Mouse (Mus musculus): ENCODE measurements around the gene M6pr. TPM values are rescaled to one million over a fixed set of nuclear protein-coding genes. Genes with fewer than 3 reads are reported as not detected.

The M6pr gene
- polyA plus RNA-seq, 1 experiment from 2014 or later = 77.6 TPM

DNA sequence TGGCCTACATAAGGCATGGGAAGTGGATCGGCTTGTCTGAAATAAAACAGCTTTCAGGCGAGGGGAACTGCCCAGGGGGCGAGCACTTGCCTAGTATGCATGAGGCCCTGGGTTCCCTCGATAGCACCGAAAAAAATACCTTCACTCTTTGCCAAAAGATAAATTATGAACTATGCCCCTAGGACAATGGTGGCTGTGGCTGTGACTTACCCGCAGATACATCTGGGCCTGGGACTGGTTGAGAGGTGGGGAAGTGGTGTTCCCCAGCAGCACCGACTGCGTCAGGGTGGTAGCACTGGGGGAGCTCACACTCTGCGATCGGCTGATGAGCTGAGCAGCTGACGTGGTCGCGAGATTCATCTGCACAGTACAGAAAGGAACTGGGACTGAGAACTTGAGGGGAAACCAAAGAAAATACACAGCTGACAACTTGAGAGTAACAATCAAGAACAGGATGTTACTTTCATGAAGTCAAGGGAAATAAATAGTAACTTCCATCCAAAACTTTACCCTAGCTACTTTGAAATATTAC is 24.6 kb downstream of the M6pr start:
- peaks cover 10% of the 10 kb centered on the region for H3K4me1 ChIP-seq
- ATAC-seq (ENCODE audit: low FRiP score, low read depth) = no peak
- H3K9me3 ChIP-seq = no peaks in the 10 kb centered on the region
- no peak overlapping the region for H3K27ac ChIP-seq
- H3K36me3 ChIP-seq = peaks cover 74% of the 10 kb centered on the region
- no peaks in the 10 kb centered on the region for H3K27me3 ChIP-seq
- no peak overlapping the region for H3K9ac ChIP-seq
- WGBS = 89% methylated on average over 13 of the region's 13 CpGs
- H3K4me3 ChIP-seq = no peak overlapping the region
- no peak overlapping the region for H3K4me2 ChIP-seq (replicated peaks)

DNA sequence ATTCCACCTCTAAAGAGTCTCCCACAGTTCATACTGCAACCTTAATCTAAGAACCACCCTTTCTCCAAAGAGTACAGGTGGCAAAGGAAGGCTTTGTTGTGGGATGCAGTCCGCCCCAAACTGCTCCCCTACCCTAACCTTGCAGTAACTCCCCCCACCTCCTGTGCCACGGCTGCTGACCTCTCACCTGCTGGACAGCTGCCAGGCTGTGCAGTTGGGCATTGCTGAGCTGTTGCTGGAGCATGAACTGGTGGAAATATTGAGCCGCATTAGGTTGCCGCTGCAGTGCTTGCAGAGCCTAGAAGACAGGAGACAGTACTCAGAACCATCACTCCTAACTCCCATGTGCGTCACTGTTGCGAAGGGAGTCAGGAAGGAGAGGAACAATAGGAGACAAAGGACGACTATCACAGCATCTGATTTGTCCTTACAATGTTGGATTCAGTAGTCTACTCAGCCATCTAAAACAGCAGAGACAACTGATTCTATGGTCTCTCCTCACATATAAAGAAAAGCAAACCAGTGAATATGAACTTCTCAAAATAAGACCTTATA is 26.3 kb downstream of the M6pr start:
- H3K9ac ChIP-seq = no peak overlapping the region
- H3K4me2 ChIP-seq (replicated peaks) = no peak overlapping the region
- peaks cover 57% of the 10 kb centered on the region for H3K36me3 ChIP-seq
- H3K9me3 ChIP-seq = no peaks in the 10 kb centered on the region
- no peak overlapping the region for H3K27ac ChIP-seq
- peaks cover 19% of the 10 kb centered on the region for H3K4me1 ChIP-seq
- no peak for ATAC-seq (ENCODE audit: low FRiP score, low read depth)
- no peaks in the 10 kb centered on the region for H3K27me3 ChIP-seq
- H3K4me3 ChIP-seq = no peak overlapping the region
- WGBS = 80% methylated on average over 7 of the region's 7 CpGs

DNA sequence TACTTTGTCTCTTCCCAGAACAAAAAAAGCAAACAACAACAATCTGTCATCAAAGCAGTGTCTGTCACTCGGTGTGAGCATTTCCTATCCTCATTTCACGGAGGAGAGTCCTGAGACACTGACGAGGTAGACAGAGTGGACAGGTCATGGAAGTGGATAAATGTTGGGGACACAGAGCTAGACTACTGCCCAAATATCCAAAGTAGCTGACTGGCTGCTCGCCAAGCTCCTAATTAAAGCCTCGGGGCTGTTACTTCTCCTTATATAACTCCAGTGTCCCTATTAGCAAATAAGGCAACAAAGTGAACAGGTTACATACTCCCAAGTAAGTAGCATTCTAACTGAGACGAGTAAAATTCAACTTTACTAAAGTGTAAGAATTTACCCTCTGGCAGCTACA is 29.0 kb downstream of the M6pr start:
- no peak overlapping the region for H3K4me3 ChIP-seq
- H3K9ac ChIP-seq = no peak overlapping the region
- no peak overlapping the region for H3K27ac ChIP-seq
- no peaks in the 10 kb centered on the region for H3K27me3 ChIP-seq
- H3K4me1 ChIP-seq = peaks cover 24% of the 10 kb centered on the region
- peaks cover 33% of the 10 kb centered on the region for H3K36me3 ChIP-seq
- no peak for ATAC-seq (ENCODE audit: low FRiP score, low read depth)
- H3K9me3 ChIP-seq = no peaks in the 10 kb centered on the region
- H3K4me2 ChIP-seq (replicated peaks) = peak overlapping the region; percentile 14
- 48% methylated on average over 6 of the region's 6 CpGs for WGBS

DNA sequence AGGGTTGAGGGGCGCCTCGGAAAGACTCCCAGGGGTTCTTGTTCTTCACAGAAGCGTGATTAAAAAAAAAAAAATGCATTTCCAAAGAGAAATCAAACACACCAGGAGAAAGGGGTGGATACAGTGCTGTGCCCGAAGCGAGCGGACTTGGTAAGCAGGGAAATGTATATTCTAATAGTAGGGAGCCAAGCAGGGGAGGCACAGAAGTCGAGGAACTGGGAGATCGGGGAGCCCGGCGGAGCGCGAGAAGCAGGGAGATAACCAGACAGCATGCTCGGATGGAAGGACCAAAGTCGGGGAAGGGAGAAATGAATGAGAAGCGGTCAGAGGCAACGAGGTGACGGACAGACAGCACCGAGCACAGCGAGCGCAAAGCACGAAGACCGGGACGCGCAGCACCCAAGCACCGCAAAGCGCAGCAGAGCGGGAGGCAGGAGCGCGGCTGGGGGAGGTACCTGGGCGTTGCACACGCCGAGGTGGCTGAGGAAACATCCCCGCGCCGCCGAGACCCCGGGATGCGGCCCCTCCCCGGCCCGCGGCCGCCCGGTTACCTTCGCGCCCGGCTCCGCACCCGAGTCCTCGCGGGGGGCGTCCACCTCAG is 30.6 kb downstream of the M6pr start:
- peak; percentile 82 for ATAC-seq (ENCODE audit: low FRiP score, low read depth)
- Histone ChIP-seq H3K9ac (peak overlapping the region; percentile 79), H3K27me3 (no peaks in the 10 kb centered on the region), H3K36me3 (peaks cover 17% of the 10 kb centered on the region), H3K27ac (peak overlapping the region; percentile 98), H3K4me2 (replicated peaks) (peak overlapping the region; percentile 77), H3K4me1 (peaks cover 24% of the 10 kb centered on the region), H3K9me3 (no peaks in the 10 kb centered on the region), H3K4me3 (peak overlapping the region; percentile 63)
- WGBS = under 1% methylated on average over 42 of the region's 51 CpGs

DNA sequence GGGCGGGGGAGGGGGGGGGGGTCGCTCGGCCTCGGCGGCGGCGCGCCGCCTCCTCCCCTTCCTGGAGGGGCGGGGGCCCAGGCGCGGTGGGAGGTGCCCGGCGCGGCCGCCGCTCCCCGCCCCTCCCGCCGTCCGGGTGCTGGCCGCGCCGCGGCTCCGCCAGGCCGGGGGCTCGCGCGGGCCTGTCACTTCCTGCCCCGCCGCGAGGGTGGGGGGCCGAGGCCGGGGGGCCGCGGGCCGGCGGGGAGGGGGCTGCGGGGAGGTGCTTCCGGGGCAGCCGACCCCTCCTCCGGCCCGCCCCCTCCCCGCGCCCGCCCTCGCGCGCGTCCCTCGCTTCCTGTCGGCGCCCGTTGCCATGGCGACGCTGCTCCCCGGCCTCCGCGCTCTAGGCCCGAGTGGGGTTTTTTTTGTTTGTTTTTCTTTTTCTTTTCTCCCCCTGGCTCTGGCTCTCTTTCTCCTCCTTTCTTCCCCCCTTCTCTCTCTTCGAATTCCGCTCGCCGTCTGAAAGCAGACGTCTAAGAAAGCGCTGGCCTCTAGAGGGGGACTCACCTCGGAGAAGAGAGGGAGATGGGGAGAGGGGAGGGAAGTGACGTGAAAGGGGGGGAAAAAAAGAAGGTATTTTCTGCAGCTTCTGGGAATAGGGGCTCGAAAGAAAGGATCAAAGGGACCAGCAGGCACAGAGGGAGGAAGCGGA is 31.3 kb downstream of the M6pr start:
- H3K4me3 ChIP-seq = peak overlapping the region; percentile 63
- H3K9me3 ChIP-seq = no peaks in the 10 kb centered on the region
- H3K27ac ChIP-seq = peak overlapping the region; percentile 98
- H3K4me2 ChIP-seq (replicated peaks) = peak overlapping the region; percentile 77
- peaks cover 24% of the 10 kb centered on the region for H3K4me1 ChIP-seq
- peak; percentile 87 for ATAC-seq (ENCODE audit: low FRiP score, low read depth)
- no peaks in the 10 kb centered on the region for H3K27me3 ChIP-seq
- peaks cover 12% of the 10 kb centered on the region for H3K36me3 ChIP-seq
- WGBS = 3% methylated on average over 17 of the region's 71 CpGs
- H3K9ac ChIP-seq = peak overlapping the region; percentile 79

DNA sequence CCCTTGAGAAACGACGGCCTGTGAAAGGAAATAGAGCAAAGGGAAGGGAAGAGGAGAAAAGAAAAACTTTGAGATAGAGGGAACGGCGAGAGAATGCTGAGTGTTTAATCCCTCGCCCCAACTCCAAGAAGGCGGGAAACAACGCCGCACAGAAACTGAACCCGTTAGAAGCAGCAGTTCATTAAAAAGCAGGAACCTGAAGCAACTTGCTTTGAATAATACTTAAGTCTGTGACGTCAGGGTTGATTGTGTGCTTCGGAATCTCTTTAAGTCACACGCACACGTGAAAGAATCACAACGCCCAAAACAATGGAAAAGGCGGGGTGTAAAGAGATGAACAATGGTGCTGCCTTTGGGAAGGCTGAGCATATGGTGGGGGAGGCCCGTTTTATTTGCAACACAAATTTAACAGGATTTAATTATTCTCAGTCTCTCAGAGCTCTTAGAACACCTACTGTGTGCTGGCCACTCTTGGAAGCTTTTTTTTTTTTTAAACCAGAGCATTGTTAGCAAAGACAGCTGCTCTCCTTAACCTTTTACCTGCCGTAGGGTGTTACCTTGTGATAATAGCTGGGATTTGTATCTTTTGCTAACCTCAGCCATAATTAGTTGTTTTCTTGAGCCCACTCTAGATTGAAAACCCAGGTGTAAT is 32.0 kb downstream of the M6pr start, which contains the start of gene Phc1:
TSS of gene Phc1 (minus strand) at position 213 of the 652 bp plus-strand sequence.
- Histone ChIP-seq H3K9me3 (no peaks in the 10 kb centered on the region), H3K27me3 (no peaks in the 10 kb centered on the region), H3K4me3 (peak within 1 kb of the TSS; percentile 63), H3K36me3 (peaks cover 9% of the 10 kb centered on the region), H3K9ac (peak within 1 kb of the TSS; percentile 79), H3K4me2 (replicated peaks) (peak within 1 kb of the TSS; percentile 77), H3K4me1 (peaks cover 24% of the 10 kb centered on the region), H3K27ac (peak within 1 kb of the TSS; percentile 98)
- ATAC-seq (ENCODE audit: low FRiP score, low read depth) = peak; percentile 45; the same call in 1 of the 2 replicates
- WGBS = under 1% methylated on average over 17 of the region's 17 CpGs

DNA sequence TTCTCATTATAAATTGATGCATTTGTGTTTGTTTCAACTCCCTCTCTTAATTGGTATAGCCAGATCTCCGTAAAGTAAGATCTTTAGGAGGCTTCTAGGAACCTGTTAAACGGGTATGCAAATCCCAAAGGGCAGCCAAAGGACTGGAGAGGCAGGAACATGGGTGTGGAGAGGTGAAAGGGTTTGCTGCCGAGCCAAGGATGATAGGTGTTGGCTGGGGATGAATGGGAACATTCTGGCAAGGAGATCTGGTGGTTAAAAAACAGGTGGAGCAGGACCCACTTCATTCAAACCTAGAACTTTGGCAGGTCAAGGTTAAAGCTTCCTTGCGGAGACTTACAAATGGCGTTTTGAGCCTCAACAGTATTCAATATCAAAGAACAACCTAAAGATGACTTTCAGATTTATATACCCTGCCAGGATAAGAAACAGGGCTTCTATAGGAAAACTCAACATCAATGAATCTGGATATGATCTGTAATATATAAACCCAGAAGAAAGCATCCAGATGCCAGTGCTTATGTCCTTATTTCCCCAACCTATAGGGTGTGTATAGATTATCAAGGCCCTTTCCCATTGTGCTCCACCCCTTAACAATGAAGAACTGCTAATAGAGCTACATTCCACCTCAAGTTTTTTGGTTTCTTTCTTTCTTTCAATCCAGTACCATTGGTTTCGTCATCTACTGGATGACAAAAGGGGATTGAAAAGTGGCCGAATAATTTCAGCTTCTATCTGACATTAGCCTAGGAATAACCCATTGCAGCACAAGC is 32.7 kb downstream of the M6pr start:
- Histone ChIP-seq H3K36me3 (peaks cover 6% of the 10 kb centered on the region), H3K9me3 (no peaks in the 10 kb centered on the region), H3K9ac (no peak overlapping the region), H3K4me3 (0 out of 2 replicates have a peak overlapping the region, but pooled peaks have one; percentile 63), H3K27me3 (no peaks in the 10 kb centered on the region), H3K4me2 (replicated peaks) (peak overlapping the region; percentile 77), H3K4me1 (peaks cover 24% of the 10 kb centered on the region), H3K27ac (no peak overlapping the region)
- WGBS = 40% methylated on average over 7 of the region's 7 CpGs
- ATAC-seq (ENCODE audit: low FRiP score, low read depth) = no peak

DNA sequence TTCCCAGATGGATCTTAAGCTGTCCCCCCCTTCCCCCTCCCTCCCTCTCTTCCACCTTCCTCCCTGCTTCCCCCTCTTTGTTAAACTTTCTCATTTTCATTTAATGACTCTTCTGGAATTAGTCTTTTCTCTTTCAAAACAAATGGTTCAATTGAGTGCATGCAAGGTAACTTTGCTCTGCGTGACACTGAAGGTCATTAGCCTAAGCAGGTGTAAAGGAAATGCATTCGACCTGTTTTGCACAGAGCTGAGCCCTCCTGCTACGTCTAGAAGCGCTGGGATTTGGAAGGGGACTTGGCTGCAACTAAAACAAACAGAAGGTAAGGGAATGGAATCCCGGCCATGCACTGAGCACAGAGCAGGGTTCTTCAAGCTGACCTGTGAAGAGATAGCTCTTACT is 33.6 kb downstream of the M6pr start:
- H3K27me3 ChIP-seq = no peaks in the 10 kb centered on the region
- 17% methylated on average over 5 of the region's 5 CpGs for WGBS

DNA sequence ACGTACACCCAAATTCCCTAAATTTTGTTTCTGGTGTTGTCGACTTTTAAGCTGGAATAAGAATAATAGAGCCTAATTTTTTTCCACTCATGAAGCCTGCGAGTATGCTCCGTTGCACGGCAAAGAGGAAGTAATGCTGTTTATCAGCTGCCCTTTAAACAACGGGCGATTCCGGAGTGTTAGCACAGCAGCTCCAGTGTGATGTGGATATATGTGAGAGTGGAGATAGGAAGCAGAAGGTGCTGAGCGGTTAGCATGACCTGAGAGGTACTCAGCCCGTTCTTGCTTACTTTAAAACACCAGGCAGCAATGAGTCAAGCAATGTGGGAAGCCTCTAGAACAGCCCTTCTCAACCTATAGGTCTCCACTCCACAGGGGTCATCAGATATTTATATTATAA is 35.2 kb downstream of the M6pr start:
- Histone ChIP-seq H3K4me2 (replicated peaks) (no peak overlapping the region), H3K36me3 (no peaks in the 10 kb centered on the region), H3K27ac (no peak overlapping the region), H3K9me3 (no peaks in the 10 kb centered on the region), H3K4me3 (no peak overlapping the region), H3K27me3 (no peaks in the 10 kb centered on the region), H3K9ac (no peak overlapping the region), H3K4me1 (peaks cover 9% of the 10 kb centered on the region)
- ATAC-seq (ENCODE audit: low FRiP score, low read depth) = no peak
- 62% methylated on average over 10 of the region's 10 CpGs for WGBS

More for the DNA sequence above, 33.6 kb downstream of the M6pr start:
- Histone ChIP-seq H3K4me2 (replicated peaks) (no peak overlapping the region), H3K4me3 (no peak overlapping the region), H3K9me3 (no peaks in the 10 kb centered on the region), H3K27ac (no peak overlapping the region), H3K4me1 (peaks cover 23% of the 10 kb centered on the region), H3K36me3 (no peaks in the 10 kb centered on the region), H3K9ac (no peak overlapping the region)
- no peak for ATAC-seq (ENCODE audit: low FRiP score, low read depth)

DNA sequence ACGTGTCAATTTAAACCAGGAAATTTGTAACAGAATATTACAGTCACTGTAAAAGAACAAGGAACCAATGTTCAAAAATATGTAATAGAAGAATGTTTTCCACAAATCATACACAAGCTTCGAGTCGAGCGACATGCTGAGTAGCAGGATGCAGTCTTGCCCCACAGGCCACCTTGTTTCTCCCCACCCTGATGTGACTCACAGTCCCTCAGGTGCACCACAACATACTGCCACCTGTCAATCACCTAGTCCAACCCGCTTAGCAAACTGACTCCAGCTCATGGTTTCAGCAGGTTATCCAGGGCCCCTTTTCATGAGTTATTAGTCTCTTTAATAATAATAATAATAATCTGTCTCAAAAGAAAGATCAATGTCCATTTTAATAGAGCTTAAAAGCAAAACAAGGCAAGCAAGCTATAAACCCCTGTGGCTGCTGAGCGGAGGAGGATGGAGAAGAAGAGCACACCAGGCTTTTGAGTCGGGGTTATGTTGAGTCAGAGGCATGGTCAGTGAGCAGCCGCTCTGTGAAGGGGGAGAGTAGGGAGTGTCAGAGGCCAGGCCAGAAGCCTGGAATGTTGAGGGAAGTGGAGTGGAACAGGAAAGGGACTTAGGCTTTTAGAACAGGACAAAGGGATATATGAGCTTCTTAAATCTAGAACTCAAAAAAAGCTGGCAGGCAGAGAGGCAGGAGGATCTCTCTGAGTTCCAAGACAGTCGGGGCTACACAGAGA is 36.0 kb downstream of the M6pr start:
- Histone ChIP-seq H3K4me1 (peaks cover 6% of the 10 kb centered on the region; the same call in 1 of the 2 replicates), H3K4me2 (replicated peaks) (no peak overlapping the region), H3K27ac (no peak overlapping the region), H3K4me3 (no peak overlapping the region), H3K36me3 (no peaks in the 10 kb centered on the region), H3K9me3 (no peaks in the 10 kb centered on the region), H3K27me3 (no peaks in the 10 kb centered on the region), H3K9ac (no peak overlapping the region)
- 61% methylated on average over 9 of the region's 9 CpGs for WGBS
- no peak for ATAC-seq (ENCODE audit: low FRiP score, low read depth)

DNA sequence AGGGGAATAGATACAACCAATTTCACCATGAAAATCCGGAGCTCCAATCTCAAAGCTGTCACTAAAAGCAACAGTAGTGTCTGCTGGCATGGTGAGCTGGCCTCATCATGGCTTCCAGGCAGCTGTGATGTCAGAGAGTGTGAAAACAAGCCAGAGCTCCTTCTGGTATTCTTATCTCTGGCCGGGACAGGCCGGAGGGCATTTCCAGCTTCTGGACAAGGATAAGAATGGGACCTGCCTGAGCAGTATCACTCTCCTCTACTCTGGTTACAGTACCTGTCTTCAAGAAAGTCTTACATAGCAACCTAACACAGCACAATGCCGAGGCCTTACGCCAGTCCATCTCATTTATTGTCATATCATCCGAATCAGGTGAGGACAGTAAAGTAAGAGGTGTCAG is 37.2 kb downstream of the M6pr start:
- WGBS = 83% methylated on average over 6 of the region's 6 CpGs
- no peaks in the 10 kb centered on the region for H3K9me3 ChIP-seq
- no peak overlapping the region for H3K4me3 ChIP-seq
- ATAC-seq (ENCODE audit: low FRiP score, low read depth) = no peak
- H3K9ac ChIP-seq = 0 out of 2 replicates have a peak overlapping the region, but pooled peaks have one; percentile 13
- no peak overlapping the region for H3K27ac ChIP-seq
- H3K36me3 ChIP-seq = no peaks in the 10 kb centered on the region
- H3K27me3 ChIP-seq = no peaks in the 10 kb centered on the region
- H3K4me1 ChIP-seq = peaks cover 4% of the 10 kb centered on the region; the same call in 1 of the 2 replicates
- no peak overlapping the region for H3K4me2 ChIP-seq (replicated peaks)
